Mouse (Mus musculus): Measurements from ENCODE around the gene Rab34.
"Not testable (repeated sequence)": the region's sequence is repeated elsewhere in the genome, so short reads cannot be mapped to it uniquely, and the experiment has no call there.

The Rab34 gene

DNA sequence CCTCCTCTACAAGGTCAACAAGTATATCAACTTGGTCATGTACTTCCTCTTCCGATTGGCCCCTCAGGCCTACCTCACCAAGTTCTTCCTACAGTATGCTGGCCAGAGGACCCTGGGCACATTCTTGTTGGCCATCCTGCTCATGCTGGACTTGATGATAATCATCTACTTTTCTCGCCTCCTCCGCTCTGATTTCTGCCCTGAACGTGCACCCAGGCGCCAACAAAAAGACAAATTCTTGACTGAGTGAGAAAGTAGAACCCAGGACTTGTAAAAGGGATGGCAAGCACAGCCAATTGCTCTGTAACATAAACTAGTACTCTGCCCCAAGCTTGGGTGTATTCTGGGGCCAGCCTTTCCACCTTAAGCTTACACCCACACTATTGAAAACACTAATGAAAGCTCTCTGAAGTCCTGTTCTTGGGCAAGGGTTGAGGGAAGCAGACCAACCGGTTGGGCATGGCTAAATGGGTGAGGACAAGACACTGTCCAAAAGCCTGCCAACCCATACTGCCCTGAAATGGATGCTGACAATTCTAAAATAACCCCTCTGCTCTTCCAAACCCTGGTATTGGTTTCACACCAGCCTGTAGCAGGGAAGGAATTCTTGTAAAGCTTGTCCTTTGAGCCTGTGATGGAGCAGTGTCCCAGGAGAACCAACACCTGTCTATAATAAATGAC is 8.0 kb upstream of the Rab34 start:
- no peak for DNase-seq (ENCODE audit: low spot score in 2 of 2)

- DNase-seq (ENCODE audit: low spot score in 2 of 2), result no peak
These were observed 6.3 kb upstream of the Rab34 start for GRCm38 (mm10) chr11:78181830-78182357.

GRCm38 (mm10) chr11:78182450-78182849 is 5.8 kb upstream of the Rab34 start:
- no peak for DNase-seq (ENCODE audit: low spot score in 2 of 2)

- peak; percentile 79 to 84 for DNase-seq (ENCODE audit: low spot score in 2 of 2)
These were observed 5.0 kb upstream of the Rab34 start, which contains the start of gene Rpl23a for GRCm38 (mm10) chr11:78182961-78183844. Gene Rpl23a, minus strand, starts transcription at chr11:78183584.

DNA sequence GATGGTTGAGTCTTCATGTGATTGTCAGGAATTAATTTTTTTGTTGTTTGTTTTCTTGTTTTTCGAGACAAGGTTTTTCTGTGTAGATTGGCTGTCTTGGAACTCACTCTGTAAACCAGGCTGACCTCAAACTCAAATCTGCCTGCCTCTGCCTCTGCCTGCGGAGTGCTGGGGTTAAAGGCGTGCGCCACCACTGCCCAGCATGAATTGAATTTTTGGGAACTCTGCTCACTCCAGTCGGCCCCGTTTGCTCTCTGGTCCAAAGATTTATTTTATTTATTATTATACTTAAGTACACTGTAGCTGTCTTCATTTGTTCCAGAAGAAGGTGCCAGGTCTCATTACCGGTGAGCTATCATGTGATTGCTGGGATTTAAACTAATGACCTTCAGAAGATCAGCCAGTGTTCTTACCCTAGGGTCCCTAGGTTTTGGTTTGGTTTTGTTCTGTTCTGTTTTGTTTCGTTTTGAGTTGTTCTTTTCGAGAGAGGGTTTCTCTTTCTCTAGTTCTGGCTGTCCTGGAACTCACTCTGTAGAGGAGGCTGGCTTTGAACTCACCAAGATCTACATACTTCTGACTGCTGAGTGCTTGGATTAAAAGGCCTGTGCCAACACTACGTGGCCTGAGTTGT is 4.2 kb upstream of the Rab34 start:
- DNase-seq (ENCODE audit: low spot score in 2 of 2), result no peak

DNA sequence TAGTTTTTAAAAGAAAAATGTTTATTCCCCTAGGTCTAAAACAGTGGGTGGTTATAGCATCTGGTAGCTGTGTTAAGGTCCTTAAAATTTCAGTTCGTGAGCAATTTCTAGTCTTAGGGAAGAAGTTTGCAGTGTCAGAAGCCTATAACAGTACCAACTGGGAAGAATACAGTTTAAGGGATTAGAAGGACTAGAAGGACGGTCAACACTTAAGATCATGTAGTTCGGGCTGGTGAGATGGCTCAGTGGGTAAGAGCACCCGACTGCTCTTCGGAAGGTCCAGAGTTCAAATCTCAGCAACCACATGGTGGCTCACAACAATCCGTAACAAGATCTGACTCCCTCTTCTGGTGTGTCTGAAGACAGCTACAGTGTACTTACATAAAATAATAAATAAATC is 3.5 kb upstream of the Rab34 start:
- DNase-seq (ENCODE audit: low spot score in 2 of 2), result not testable (repeated sequence)

- peak; percentile 72 to 74 for DNase-seq (ENCODE audit: low spot score in 2 of 2)
These were observed 1.2 kb downstream of the Rab34 start for GRCm38 (mm10) chr11:78189234-78190040.

- DNase-seq (ENCODE audit: low spot score in 2 of 2), result no peak
These were observed 1.8 kb downstream of the Rab34 start for GRCm38 (mm10) chr11:78190041-78190440.

GRCm38 (mm10) chr11:78193113-78193512 is 4.9 kb downstream of the Rab34 start, which contains the start of gene Proca1:
Gene Proca1, plus strand, starts transcription at chr11:78193392.
- no peak for DNase-seq (ENCODE audit: low spot score in 2 of 2)

DNA sequence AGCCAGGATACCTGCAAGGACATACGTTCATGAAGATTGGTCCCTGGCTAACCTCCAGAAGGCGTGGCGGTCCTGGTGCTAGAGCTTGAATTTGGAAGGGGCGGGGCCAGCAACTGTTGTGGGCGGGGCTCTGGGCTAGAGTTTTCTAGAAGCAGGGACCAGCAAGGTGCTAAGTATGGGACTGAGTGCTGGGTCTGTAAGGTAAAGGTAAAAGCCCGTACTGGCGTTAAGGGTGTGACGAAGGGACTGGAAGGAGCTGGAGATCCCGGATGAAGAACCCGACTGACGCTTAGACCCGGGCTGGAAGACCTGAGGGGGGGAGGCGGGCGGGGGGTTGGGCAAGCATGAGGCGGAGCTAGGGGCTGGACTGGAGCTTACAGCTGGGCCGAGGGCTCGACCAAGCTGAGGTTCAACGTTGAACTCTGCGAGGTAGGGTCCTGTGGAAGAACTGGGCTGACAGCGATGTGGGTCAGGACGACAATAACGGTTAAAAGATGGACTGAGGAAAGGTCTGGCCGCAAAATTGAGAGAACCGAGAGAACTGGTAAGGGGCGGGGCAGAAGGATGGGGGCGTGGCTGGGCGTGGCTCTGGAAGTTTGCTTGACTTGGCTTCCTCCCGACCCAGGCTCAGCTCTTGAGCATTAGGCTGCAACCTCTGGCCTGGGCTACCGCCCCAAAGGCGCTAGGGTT is 6.3 kb downstream of the Rab34 start:
- DNase-seq (ENCODE audit: low spot score in 2 of 2), result no peak

GRCm38 (mm10) chr11:78195101-78195863 is 7.1 kb downstream of the Rab34 start:
- DNase-seq (ENCODE audit: low spot score in 2 of 2), result no peak

DNA sequence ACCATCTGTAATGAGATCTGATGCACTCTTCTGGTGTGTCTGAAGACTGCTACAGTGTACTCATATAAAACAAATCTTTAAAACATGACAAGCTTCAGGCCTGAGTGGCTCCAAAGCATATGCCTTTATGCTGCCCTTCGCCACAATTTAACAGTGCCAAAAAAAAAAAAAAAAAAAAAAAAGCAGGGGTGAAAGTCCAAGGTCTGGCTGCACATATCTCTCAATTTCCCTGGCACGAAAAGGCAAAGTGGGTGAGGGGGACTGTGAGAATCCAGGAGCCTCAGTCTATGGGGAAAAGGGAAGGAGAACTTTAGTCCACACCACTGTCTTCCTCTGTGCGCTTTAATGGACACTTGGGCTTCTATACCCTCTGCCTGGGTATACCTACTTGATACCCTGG is 14.1 kb downstream of the Rab34 start:
- DNase-seq (ENCODE audit: low spot score in 2 of 2), result no peak

GRCm38 (mm10) chr11:78204287-78204686 is 16.1 kb downstream of the Rab34 start:
- DNase-seq (ENCODE audit: low spot score in 2 of 2), result no peak

- no peak for DNase-seq (ENCODE audit: low spot score in 2 of 2)
These were observed 17.4 kb downstream of the Rab34 start for GRCm38 (mm10) chr11:78205361-78206206.

- no peak for DNase-seq (ENCODE audit: low spot score in 2 of 2)
These were observed 19.0 kb downstream of the Rab34 start for GRCm38 (mm10) chr11:78207190-78207589.

DNA sequence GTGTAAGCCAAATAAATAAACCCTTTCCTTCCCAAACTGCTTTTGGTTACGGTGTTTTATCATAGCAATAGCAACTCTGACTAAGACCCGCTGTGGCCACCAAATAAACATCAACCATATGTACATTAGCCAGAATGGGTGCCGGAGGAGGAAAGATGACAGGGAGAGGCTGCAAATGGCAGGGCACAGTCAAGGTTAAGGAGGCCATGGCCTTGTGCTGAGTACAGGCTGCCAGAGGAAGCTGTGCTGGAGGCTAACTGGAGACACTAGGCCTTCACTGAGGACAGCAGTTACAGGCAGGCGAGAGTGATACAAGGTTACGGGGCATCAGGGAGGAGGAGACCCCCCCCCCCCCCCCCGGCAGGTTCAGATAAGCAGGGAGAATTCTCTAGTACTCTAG is 21.7 kb downstream of the Rab34 start:
- no peak for DNase-seq (ENCODE audit: low spot score in 2 of 2)

- DNase-seq (ENCODE audit: low spot score in 2 of 2), result no peak
These were observed 22.4 kb downstream of the Rab34 start for GRCm38 (mm10) chr11:78210615-78211014.

DNA sequence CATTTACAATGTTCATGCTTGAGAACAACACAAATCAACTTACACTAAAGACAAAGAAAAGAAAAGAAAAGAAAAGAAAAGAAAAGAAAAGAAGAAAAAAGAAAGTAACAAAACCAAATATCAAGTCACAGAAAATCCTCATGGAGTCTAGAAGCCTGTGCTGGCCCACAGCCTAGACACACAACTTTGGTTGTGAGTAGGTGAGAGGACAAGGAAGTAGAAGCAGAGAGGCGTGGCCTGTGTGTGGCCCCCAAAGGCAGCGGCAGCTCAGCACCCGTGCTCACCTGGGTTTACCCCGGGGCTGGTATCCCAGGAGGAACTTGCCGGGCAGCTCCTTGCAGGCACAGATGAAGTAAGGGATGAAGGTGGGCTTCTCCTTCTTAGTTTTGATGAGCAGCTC is 23.3 kb downstream of the Rab34 start:
- DNase-seq (ENCODE audit: low spot score in 2 of 2), result no peak

All from right cerebral cortex, postnatal 36 days (tissue).